Mouse (Mus musculus) midbrain, postnatal 0 days (tissue): ENCODE measurements around the gene Stim2. TPM values are rescaled to one million over a fixed set of nuclear protein-coding genes. Genes with fewer than 3 reads are reported as not detected.

Experiments
- ATAC-seq: fragments of 200-750 bp; cut with Nextera tagmentation; 2 replicates; pipeline ENCODE4 v1.8.0; 2017; ENCODE audit warnings: moderate number of reproducible peaks, mild to moderate bottlenecking, moderate TSS enrichment, moderate library complexity; ENCODE audit not compliant: low FRiP score
- DNase-seq: peaks from one replicate; pipeline ENCODE4 v3.0.0-alpha.2; 2015; ENCODE audit warnings: low spot score
- H3K27ac ChIP-seq: fragments of 300-500 bp; sonication (generic); 2 replicates; pipeline ENCODE4 v1.5.1; 2014; ENCODE audit warnings: low read depth, mild to moderate bottlenecking, low read length, mixed read lengths
- H3K27me3 ChIP-seq: fragments of 300-500 bp; sonication (generic); 2 replicates; pipeline ENCODE4 v1.6.1; 2014; ENCODE audit warnings: low read length, control low read depth, mixed read lengths; ENCODE audit not compliant: insufficient read depth
- H3K36me3 ChIP-seq: fragments of 300-500 bp; sonication (generic); 2 replicates; pipeline ENCODE4 v1.6.1; 2014; ENCODE audit warnings: low read length, control low read depth, mixed read lengths; ENCODE audit not compliant: insufficient read depth
- H3K4me1 ChIP-seq: fragments of 300-500 bp; sonication (generic); 2 replicates; pipeline ENCODE4 v1.6.1; 2014; ENCODE audit warnings: mild to moderate bottlenecking, control low read depth, antibody characterized with exemption, low read length, mixed read lengths; ENCODE audit not compliant: insufficient read depth
- H3K4me2 ChIP-seq: fragments of 300-500 bp; sonication (generic); 2 replicates; pipeline ENCODE4 v1.6.1; 2014; ENCODE audit warnings: low read depth, mild to moderate bottlenecking, low read length, mixed read lengths; ENCODE audit not compliant: poor library complexity, severe bottlenecking
- H3K4me3 ChIP-seq: fragments of 300-500 bp; sonication (generic); 2 replicates; pipeline ENCODE4 v1.5.1; 2014; ENCODE audit warnings: low read depth, mild to moderate bottlenecking, low read length, moderate library complexity
- H3K9ac ChIP-seq: fragments of 300-500 bp; sonication (generic); replicated peaks from 2 replicates; pipeline ENCODE4 v1.6.1; 2014; ENCODE audit warnings: mild to moderate bottlenecking, low read length, moderate library complexity, mixed read lengths; ENCODE audit not compliant: poor library complexity, severe bottlenecking
- H3K9me3 ChIP-seq: fragments of 300-500 bp; sonication (generic); 2 replicates; pipeline ENCODE4 v1.6.1; 2016; ENCODE audit warnings: low read length, control low read depth
- CTCF ChIP-seq: IDR thresholded peaks from 2 replicates; pipeline ENCODE4 v1.5.1; 2016; ENCODE audit warnings: antibody characterized with exemption, mild to moderate bottlenecking
- WGBS: fragments of 180-500 bp; shearing (Covaris S2); extraction: QIAGEN DNeasy Blood & Tissue Kit; methylation state at CpG from one replicate; pipeline ENCODE4 v1.1.7; 2014; 5-methylcytosine and 5-hydroxymethylcytosine counted together
- polyA plus RNA-seq: library from polyadenylated mRNA; unstranded; fragments of >200 nt; fragmentation: Nextera tagmentation; extraction: Ambion mirVana; gene quantifications from 2 replicates; pipeline ENCODE4 v1.2.1, GENCODE M21; 2015
- total RNA-seq: library from RNA; depleted of rRNA; stranded (reverse); fragments of >200 nt; gene quantifications from 2 replicates; pipeline ENCODE4 v1.2.3, GENCODE M21; 2014

Gene Stim2
- total and polyA plus RNA-seq, 2 experiments from 2014 or later: 29.2 to 34.9 TPM

DNA sequence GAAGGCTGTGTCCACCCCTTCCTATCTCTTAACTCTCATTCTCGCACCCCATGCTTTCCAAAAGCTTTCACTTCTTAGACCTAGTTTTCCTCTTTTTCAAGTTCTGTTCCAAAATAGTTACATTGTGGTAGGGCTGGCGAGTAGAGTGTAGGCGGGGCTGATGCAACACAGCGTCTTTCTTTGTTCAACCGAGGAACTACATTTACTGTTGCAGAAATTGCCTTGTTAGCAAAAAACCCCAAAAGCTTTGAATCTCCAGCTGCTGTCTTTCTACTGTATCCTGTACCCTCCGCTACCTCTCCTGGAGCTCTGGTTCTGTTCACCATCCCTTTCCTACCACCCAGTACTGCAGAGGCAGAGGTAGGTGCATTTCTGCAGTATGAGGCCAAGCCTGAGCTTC lies 99.9 kb downstream of the Stim2 start:
- no peaks in the 10 kb centered on the region for H3K27me3 ChIP-seq
- DNase-seq (no peak), ATAC-seq (no peak)
- no peak overlapping the region for H3K4me3 ChIP-seq
- no peaks in the 10 kb centered on the region for H3K36me3 ChIP-seq
- no peak overlapping the region for H3K4me2 ChIP-seq
- H3K4me1 ChIP-seq: 0 out of 2 replicates have a peak, but pooled peaks cover 5% of the 10 kb centered on the region
- no peak overlapping the region for H3K9ac ChIP-seq
- H3K9me3 ChIP-seq: no peaks in the 10 kb centered on the region
- TF ChIP-seq CTCF: no peak
- 88% methylated on average over 6 of the region's 6 CpGs for WGBS
- H3K27ac ChIP-seq: no peak overlapping the region

GRCm38 (mm10) chr5:54100916-54101315 lies 102.6 kb downstream of the Stim2 start:
- 0 out of 2 replicates have a peak, but pooled peaks cover 5% of the 10 kb centered on the region for H3K4me1 ChIP-seq
- H3K27me3 ChIP-seq: no peaks in the 10 kb centered on the region
- H3K9ac ChIP-seq: no peak overlapping the region
- H3K4me2 ChIP-seq: no peak overlapping the region
- H3K9me3 ChIP-seq: no peaks in the 10 kb centered on the region
- peak overlapping the region; percentile 43 for H3K27ac ChIP-seq
- TF ChIP-seq CTCF: no peak
- H3K36me3 ChIP-seq: no peaks in the 10 kb centered on the region
- ATAC-seq (0 out of 2 replicates have a peak, but pooled peaks have one; percentile 49), DNase-seq (peak; percentile 70)
- WGBS: 30% methylated on average over 3 of the region's 3 CpGs
- H3K4me3 ChIP-seq: no peak overlapping the region

- 51% methylated on average over 5 of the region's 5 CpGs for WGBS
- no peak for DNase-seq
- no peak for TF ChIP-seq CTCF
- ATAC-seq: no peak
- H3K9me3 ChIP-seq: no peaks in the 10 kb centered on the region
- no peaks in the 10 kb centered on the region for H3K27me3 ChIP-seq
- no peaks in the 10 kb centered on the region for H3K36me3 ChIP-seq
- 0 out of 2 replicates have a peak, but pooled peaks cover 5% of the 10 kb centered on the region for H3K4me1 ChIP-seq
- H3K27ac ChIP-seq: no peak overlapping the region
- H3K9ac ChIP-seq: no peak overlapping the region
- no peak overlapping the region for H3K4me2 ChIP-seq
- H3K4me3 ChIP-seq: no peak overlapping the region
Measured at GRCm38 (mm10) chr5:54101318-54101717, 103.0 kb downstream of the Stim2 start.

GRCm38 (mm10) chr5:54101960-54102359 lies 103.7 kb downstream of the Stim2 start:
- H3K27me3 ChIP-seq: no peaks in the 10 kb centered on the region
- H3K9me3 ChIP-seq: no peaks in the 10 kb centered on the region
- H3K27ac ChIP-seq: no peak overlapping the region
- ATAC-seq (no peak), DNase-seq (no peak)
- 0 out of 2 replicates have a peak, but pooled peaks cover 5% of the 10 kb centered on the region for H3K4me1 ChIP-seq
- no peaks in the 10 kb centered on the region for H3K36me3 ChIP-seq
- H3K9ac ChIP-seq: no peak overlapping the region
- no peak overlapping the region for H3K4me3 ChIP-seq
- no peak overlapping the region for H3K4me2 ChIP-seq
- no peak for TF ChIP-seq CTCF
- 50% methylated on average over 1 of the region's 1 CpGs for WGBS

GRCm38 (mm10) chr5:54106669-54107068 lies 108.4 kb downstream of the Stim2 start:
- DNase-seq (no peak), ATAC-seq (no peak)
- Histone ChIP-seq H3K4me2 (no peak overlapping the region), H3K27ac (no peak overlapping the region), H3K36me3 (no peaks in the 10 kb centered on the region), H3K27me3 (no peaks in the 10 kb centered on the region), H3K4me1 (no peaks in the 10 kb centered on the region), H3K4me3 (no peak overlapping the region), H3K9ac (no peak overlapping the region), H3K9me3 (no peaks in the 10 kb centered on the region)
- WGBS: 89% methylated on average over 4 of the region's 4 CpGs
- TF ChIP-seq CTCF: no peak

GRCm38 (mm10) chr5:54107069-54107468 lies 108.8 kb downstream of the Stim2 start:
- DNase-seq: no peak
- H3K4me3 ChIP-seq: no peak overlapping the region
- H3K27me3 ChIP-seq: no peaks in the 10 kb centered on the region
- no peaks in the 10 kb centered on the region for H3K4me1 ChIP-seq
- no peak overlapping the region for H3K27ac ChIP-seq
- ATAC-seq: no peak
- no peaks in the 10 kb centered on the region for H3K9me3 ChIP-seq
- 81% methylated on average over 6 of the region's 6 CpGs for WGBS
- no peak overlapping the region for H3K4me2 ChIP-seq
- TF ChIP-seq CTCF: no peak
- H3K9ac ChIP-seq: no peak overlapping the region
- no peaks in the 10 kb centered on the region for H3K36me3 ChIP-seq
